Mouse (Mus musculus) hindbrain, embryonic 15.5 days (tissue): ENCODE results near the gene Gm44502. TPM values are rescaled to one million over a fixed set of nuclear protein-coding genes. Genes with fewer than 3 reads are reported as not detected.

Experiments used
- ATAC-seq: fragments of 200-750 bp; cut with Nextera tagmentation; 2 replicates; pipeline ENCODE4 v1.8.0; 2017; ENCODE audit warnings: low read depth, moderate number of reproducible peaks, moderate TSS enrichment; ENCODE audit not compliant: low FRiP score
- H3K27ac ChIP-seq: fragments of 300-500 bp; sonication (generic); replicated peaks from 2 replicates; pipeline ENCODE4 v1.5.1; 2015; ENCODE audit warnings: mild to moderate bottlenecking, inconsistent platforms
- H3K27me3 ChIP-seq: fragments of 300-500 bp; sonication (generic); 2 replicates; pipeline ENCODE4 v1.6.1; 2015; ENCODE audit warnings: control low read depth, inconsistent platforms
- H3K36me3 ChIP-seq: fragments of 300-500 bp; sonication (generic); 2 replicates; pipeline ENCODE4 v1.6.1; 2015; ENCODE audit warnings: control low read depth, inconsistent platforms
- H3K4me1 ChIP-seq: fragments of 300-500 bp; sonication (generic); replicated peaks from 2 replicates; pipeline ENCODE4 v1.6.1; 2015; ENCODE audit warnings: control low read depth, inconsistent platforms
- H3K4me2 ChIP-seq: fragments of 300-500 bp; sonication (generic); 2 replicates; pipeline ENCODE4 v1.6.1; 2015; ENCODE audit warnings: moderate library complexity, mild to moderate bottlenecking, inconsistent platforms
- H3K4me3 ChIP-seq: fragments of 300-500 bp; sonication (generic); 2 replicates; pipeline ENCODE4 v1.5.1; 2015; ENCODE audit warnings: mild to moderate bottlenecking, inconsistent platforms
- H3K9ac ChIP-seq: fragments of 300-500 bp; sonication (generic); 2 replicates; pipeline ENCODE4 v1.6.1; 2015; ENCODE audit warnings: inconsistent platforms
- H3K9me3 ChIP-seq: fragments of 300-500 bp; sonication (generic); 2 replicates; pipeline ENCODE4 v1.6.1; 2016; ENCODE audit warnings: control low read depth, inconsistent platforms
- WGBS: fragments of 180-500 bp; shearing (Covaris S2); methylation state at CpG from one replicate; pipeline ENCODE4 v1.1.7; 2015; 5-methylcytosine and 5-hydroxymethylcytosine counted together
- polyA plus RNA-seq: library from polyadenylated mRNA; unstranded; fragments of >200 nt; fragmentation: Nextera tagmentation; extraction: Ambion mirVana; gene quantifications from 2 replicates; pipeline ENCODE4 v1.2.1, GENCODE M21; 2015

Gene Gm44502
- polyA plus RNA-seq, 1 experiment from 2014 or later: not detected

GRCm38 (mm10) chr15:89426716-89427115 lies 2.8 kb downstream of the Gm44502 start:
- H3K27ac ChIP-seq: no peak overlapping the region
- 90% methylated on average over 10 of the region's 10 CpGs for WGBS
- no peak for ATAC-seq

GRCm38 (mm10) chr15:89425711-89426121 lies 3.8 kb downstream of the Gm44502 start, which contains the start of gene Cpt1b:
TSS of gene Cpt1b (minus strand) at chr15:89425863.
- Histone ChIP-seq H3K4me2 (no peak within 1 kb of the TSS), H3K9me3 (no peaks in the 10 kb centered on the region), H3K36me3 (peaks cover 22% of the 10 kb centered on the region), H3K4me3 (no peak within 1 kb of the TSS), H3K27ac (no peak within 1 kb of the TSS), H3K27me3 (no peaks in the 10 kb centered on the region), H3K4me1 (peaks cover 15% of the 10 kb centered on the region), H3K9ac (no peak within 1 kb of the TSS)
- no peak for ATAC-seq
- 44% methylated on average over 6 of the region's 6 CpGs for WGBS

More at GRCm38 (mm10) chr15:89426716-89427115, 2.8 kb downstream of the Gm44502 start:
- no peaks in the 10 kb centered on the region for H3K9me3 ChIP-seq
- H3K4me3 ChIP-seq: no peak overlapping the region
- peaks cover 22% of the 10 kb centered on the region for H3K36me3 ChIP-seq
- H3K4me2 ChIP-seq: no peak overlapping the region
- H3K9ac ChIP-seq: no peak overlapping the region
- no peaks in the 10 kb centered on the region for H3K27me3 ChIP-seq
- peaks cover 25% of the 10 kb centered on the region for H3K4me1 ChIP-seq

GRCm38 (mm10) chr15:89424621-89425020 lies 4.9 kb downstream of the Gm44502 start:
- Histone ChIP-seq H3K27me3 (no peaks in the 10 kb centered on the region), H3K4me3 (no peak overlapping the region), H3K27ac (no peak overlapping the region), H3K9me3 (no peaks in the 10 kb centered on the region), H3K4me1 (peaks cover 10% of the 10 kb centered on the region), H3K36me3 (peaks cover 32% of the 10 kb centered on the region), H3K9ac (no peak overlapping the region), H3K4me2 (no peak overlapping the region)
- WGBS: 85% methylated on average over 8 of the region's 8 CpGs
- no peak for ATAC-seq

- Histone ChIP-seq H3K4me3 (no peak overlapping the region), H3K9me3 (no peaks in the 10 kb centered on the region), H3K27ac (no peak overlapping the region), H3K4me2 (no peak overlapping the region), H3K9ac (no peak overlapping the region), H3K27me3 (no peaks in the 10 kb centered on the region), H3K36me3 (peaks cover 30% of the 10 kb centered on the region), H3K4me1 (no peaks in the 10 kb centered on the region)
- WGBS: 93% methylated on average over 9 of the region's 9 CpGs
- ATAC-seq: no peak
Measured at GRCm38 (mm10) chr15:89421938-89422337, 7.6 kb downstream of the Gm44502 start.

- Histone ChIP-seq H3K9me3 (no peaks in the 10 kb centered on the region), H3K36me3 (peaks cover 17% of the 10 kb centered on the region; the same call in 1 of the 2 replicates), H3K4me3 (no peak overlapping the region), H3K27me3 (no peaks in the 10 kb centered on the region), H3K4me1 (no peaks in the 10 kb centered on the region), H3K9ac (no peak overlapping the region), H3K4me2 (no peak overlapping the region), H3K27ac (no peak overlapping the region)
- no peak for ATAC-seq
- 88% methylated on average over 8 of the region's 8 CpGs for WGBS
Measured at GRCm38 (mm10) chr15:89415282-89415681, 14.2 kb downstream of the Gm44502 start.

- no peak for ATAC-seq
- Histone ChIP-seq H3K36me3 (no peaks in the 10 kb centered on the region), H3K27me3 (no peaks in the 10 kb centered on the region), H3K4me3 (no peak within 1 kb of the TSS), H3K4me2 (no peak within 1 kb of the TSS), H3K9ac (no peak within 1 kb of the TSS), H3K4me1 (no peaks in the 10 kb centered on the region), H3K27ac (no peak within 1 kb of the TSS), H3K9me3 (no peaks in the 10 kb centered on the region)
- WGBS: 86% methylated on average over 16 of the region's 24 CpGs
Measured at GRCm38 (mm10) chr15:89410118-89410517, 19.4 kb downstream of the Gm44502 start, which contains the start of gene Syce3. TSS of gene Syce3 (minus strand) at chr15:89410503.

- Histone ChIP-seq H3K4me1 (no peaks in the 10 kb centered on the region), H3K9me3 (no peaks in the 10 kb centered on the region), H3K9ac (no peak overlapping the region), H3K4me3 (no peak overlapping the region), H3K4me2 (no peak overlapping the region), H3K27ac (no peak overlapping the region), H3K36me3 (no peaks in the 10 kb centered on the region), H3K27me3 (no peaks in the 10 kb centered on the region)
- no peak for ATAC-seq
Measured at GRCm38 (mm10) chr15:89406691-89407090, 22.8 kb downstream of the Gm44502 start.

GRCm38 (mm10) chr15:89404831-89405623 lies 24.5 kb downstream of the Gm44502 start:
- Histone ChIP-seq H3K36me3 (no peaks in the 10 kb centered on the region), H3K27me3 (no peaks in the 10 kb centered on the region), H3K4me1 (no peaks in the 10 kb centered on the region), H3K9ac (no peak overlapping the region), H3K4me2 (no peak overlapping the region), H3K4me3 (no peak overlapping the region), H3K27ac (no peak overlapping the region), H3K9me3 (no peaks in the 10 kb centered on the region)
- ATAC-seq: no peak
- WGBS: 87% methylated on average over 10 of the region's 10 CpGs

- Histone ChIP-seq H3K36me3 (no peaks in the 10 kb centered on the region), H3K9me3 (no peaks in the 10 kb centered on the region), H3K4me2 (no peak overlapping the region), H3K9ac (no peak overlapping the region), H3K4me3 (no peak overlapping the region), H3K27ac (no peak overlapping the region), H3K27me3 (no peaks in the 10 kb centered on the region), H3K4me1 (no peaks in the 10 kb centered on the region)
- 85% methylated on average over 1 of the region's 1 CpGs for WGBS
- ATAC-seq: no peak
Measured at GRCm38 (mm10) chr15:89402471-89402870, 27.0 kb downstream of the Gm44502 start.

- no peaks in the 10 kb centered on the region for H3K27me3 ChIP-seq
- no peak overlapping the region for H3K4me2 ChIP-seq
- no peak overlapping the region for H3K9ac ChIP-seq
- WGBS: 68% methylated on average over 1 of the region's 1 CpGs
- H3K4me3 ChIP-seq: no peak overlapping the region
- H3K9me3 ChIP-seq: no peaks in the 10 kb centered on the region
- H3K27ac ChIP-seq: no peak overlapping the region
- ATAC-seq: no peak
- no peaks in the 10 kb centered on the region for H3K4me1 ChIP-seq
- no peaks in the 10 kb centered on the region for H3K36me3 ChIP-seq
Measured at GRCm38 (mm10) chr15:89399716-89400115, 29.8 kb downstream of the Gm44502 start.

- Histone ChIP-seq H3K4me2 (no peak overlapping the region), H3K4me3 (no peak overlapping the region), H3K9me3 (no peaks in the 10 kb centered on the region), H3K27me3 (no peaks in the 10 kb centered on the region), H3K27ac (no peak overlapping the region), H3K36me3 (no peaks in the 10 kb centered on the region), H3K4me1 (no peaks in the 10 kb centered on the region), H3K9ac (no peak overlapping the region)
- 83% methylated on average over 2 of the region's 2 CpGs for WGBS
- no peak for ATAC-seq
Measured at GRCm38 (mm10) chr15:89398146-89398545, 31.4 kb downstream of the Gm44502 start.

- Histone ChIP-seq H3K27ac (no peak overlapping the region), H3K9me3 (no peaks in the 10 kb centered on the region), H3K4me1 (no peaks in the 10 kb centered on the region), H3K27me3 (no peaks in the 10 kb centered on the region), H3K4me2 (no peak overlapping the region), H3K9ac (no peak overlapping the region), H3K36me3 (no peaks in the 10 kb centered on the region), H3K4me3 (no peak overlapping the region)
- WGBS: 89% methylated on average over 4 of the region's 4 CpGs
- no peak for ATAC-seq
Measured at GRCm38 (mm10) chr15:89396883-89397282, 32.6 kb downstream of the Gm44502 start.
